Mouse (Mus musculus) cerebellum, postnatal 10 days (tissue): ENCODE data around the gene Tpi1.
A peak's percentile ranks its signal among the peaks of the same experiment; 100 is the strongest.
"Not testable (repeated sequence)": the region's sequence is repeated elsewhere in the genome, so short reads cannot be mapped to it uniquely, and the experiment has no call there.

ENCODE experiments used
- DNase-seq, 2 experiments: peaks; one replicate each; pipeline ENCODE4 v3.0.0; 2021; ENCODE audit warnings: mixed read lengths in 2 of 2

Tpi1 gene

GRCm38 (mm10) chr6:124829799-124830700 lies 16.0 kb upstream of the Tpi1 start:
- peak; percentile 94 to 95 for DNase-seq

GRCm38 (mm10) chr6:124828868-124829798 lies 15.0 kb upstream of the Tpi1 start, which contains the start of the genes Usp5 and Cdca3:
Gene Usp5 (minus strand): TSS chr6:124829484.
Gene Cdca3 (plus strand): TSS chr6:124829547.
- peak; percentile 98 to 99 for DNase-seq

GRCm38 (mm10) chr6:124828101-124828592 lies 14.1 kb upstream of the Tpi1 start:
- DNase-seq: peak; percentile 57 to 61

GRCm38 (mm10) chr6:124822049-124822448 lies 8.0 kb upstream of the Tpi1 start:
- no peak for DNase-seq

DNA sequence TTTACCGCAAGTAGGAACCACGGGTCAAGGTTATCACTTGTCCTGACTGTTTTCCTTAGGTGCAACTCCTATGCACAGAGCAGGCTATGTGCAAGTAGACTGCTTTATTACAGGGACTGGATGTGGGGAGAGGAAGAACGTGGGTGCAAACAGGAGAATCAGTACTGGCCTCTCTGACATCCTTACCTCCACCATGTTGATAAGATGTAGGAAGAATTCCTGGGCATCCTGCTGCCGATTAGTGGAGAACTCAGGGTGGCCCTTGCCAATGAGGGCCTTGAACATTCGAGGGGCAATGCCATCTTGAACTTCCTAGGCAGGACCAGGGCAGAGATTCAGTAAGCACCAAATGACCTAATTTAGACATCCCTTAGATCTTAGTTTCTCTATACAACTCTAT lies 6.8 kb upstream of the Tpi1 start:
- no peak for DNase-seq

DNA sequence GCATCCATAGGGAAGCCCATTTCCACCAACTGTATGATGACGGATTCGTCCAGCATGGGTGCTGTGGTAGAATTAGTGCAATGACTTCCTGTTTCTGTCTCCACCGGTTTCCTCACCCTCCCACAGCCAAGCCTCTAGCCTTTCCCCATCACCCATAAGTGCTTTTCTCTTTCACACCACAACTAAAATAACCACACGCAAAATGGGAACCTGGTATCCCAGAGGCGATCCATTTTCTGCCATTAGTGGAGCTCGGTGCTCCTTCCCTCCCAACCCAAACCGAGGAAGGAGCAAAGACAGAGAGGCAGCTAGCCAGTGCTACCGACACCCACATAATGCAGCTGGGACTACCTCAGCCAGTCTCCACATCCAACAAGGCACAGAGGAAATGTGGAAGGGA lies 3.9 kb upstream of the Tpi1 start:
- peak in 1 of 2 experiments; percentile 0 for DNase-seq

- DNase-seq: peak in 1 of 2 experiments; percentile 18
Measured at GRCm38 (mm10) chr6:124817563-124817962, 3.5 kb upstream of the Tpi1 start.

- peak in 1 of 2 experiments; percentile 1 for DNase-seq
Measured at GRCm38 (mm10) chr6:124817125-124817524, 3.0 kb upstream of the Tpi1 start.

DNA sequence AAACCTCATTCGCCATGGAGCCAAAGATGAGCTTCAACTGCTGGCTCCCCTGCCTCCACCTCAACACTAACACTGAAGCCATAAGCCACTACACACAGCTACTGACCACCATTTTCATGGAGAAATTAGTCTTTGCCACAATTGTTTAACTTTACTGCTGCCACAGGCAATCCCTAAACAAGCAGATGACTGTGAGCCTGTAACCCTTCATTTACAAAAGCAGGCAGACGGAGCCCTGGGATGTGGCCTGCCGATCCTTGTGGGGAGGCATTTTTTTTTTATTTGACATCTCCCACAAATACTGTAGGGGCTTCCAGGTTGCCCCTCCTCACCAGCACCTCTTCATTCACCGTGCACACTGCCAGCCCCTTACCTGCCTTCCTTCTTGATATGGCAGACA lies 2.5 kb upstream of the Tpi1 start:
- peak in 1 of 2 experiments; percentile 0 for DNase-seq

- DNase-seq: peak in 1 of 2 experiments; percentile 25
Measured at GRCm38 (mm10) chr6:124814858-124815774, 1.0 kb upstream of the Tpi1 start.

DNA sequence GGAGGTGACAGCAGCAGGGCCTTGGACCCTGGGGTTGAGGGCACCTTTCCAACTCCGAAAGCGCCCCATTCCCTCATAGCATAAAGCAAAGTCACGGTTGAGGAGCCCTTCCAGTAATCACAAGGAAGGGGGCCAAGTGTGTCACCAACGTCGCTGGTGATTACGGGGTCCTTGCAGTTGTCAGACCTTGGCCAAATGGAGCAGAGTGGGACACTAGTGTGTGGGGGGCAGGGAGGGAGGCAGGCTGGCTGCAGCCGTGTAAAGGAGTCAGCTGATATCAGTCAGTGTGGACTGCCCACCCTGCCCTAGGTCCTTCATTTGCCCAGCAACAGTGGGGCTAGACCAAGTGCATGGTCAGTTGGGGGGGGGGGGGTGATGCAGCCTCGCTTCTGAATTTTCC lies 352 bp upstream of the Tpi1 start:
- peak; percentile 80 to 87 for DNase-seq

GRCm38 (mm10) chr6:124813496-124813895 lies 600 bp downstream of the Tpi1 start:
- DNase-seq: peak; percentile 84 to 86

GRCm38 (mm10) chr6:124812848-124813247 lies 1.2 kb downstream of the Tpi1 start:
- peak in 1 of 2 experiments; percentile 37 for DNase-seq

- peak in 1 of 2 experiments; percentile 32 for DNase-seq
Measured at GRCm38 (mm10) chr6:124811701-124812560, 2.2 kb downstream of the Tpi1 start.

- no peak for DNase-seq
Measured at GRCm38 (mm10) chr6:124811403-124811665, 2.8 kb downstream of the Tpi1 start.

GRCm38 (mm10) chr6:124810566-124811402 lies 3.3 kb downstream of the Tpi1 start:
- not testable (repeated sequence) for DNase-seq

DNA sequence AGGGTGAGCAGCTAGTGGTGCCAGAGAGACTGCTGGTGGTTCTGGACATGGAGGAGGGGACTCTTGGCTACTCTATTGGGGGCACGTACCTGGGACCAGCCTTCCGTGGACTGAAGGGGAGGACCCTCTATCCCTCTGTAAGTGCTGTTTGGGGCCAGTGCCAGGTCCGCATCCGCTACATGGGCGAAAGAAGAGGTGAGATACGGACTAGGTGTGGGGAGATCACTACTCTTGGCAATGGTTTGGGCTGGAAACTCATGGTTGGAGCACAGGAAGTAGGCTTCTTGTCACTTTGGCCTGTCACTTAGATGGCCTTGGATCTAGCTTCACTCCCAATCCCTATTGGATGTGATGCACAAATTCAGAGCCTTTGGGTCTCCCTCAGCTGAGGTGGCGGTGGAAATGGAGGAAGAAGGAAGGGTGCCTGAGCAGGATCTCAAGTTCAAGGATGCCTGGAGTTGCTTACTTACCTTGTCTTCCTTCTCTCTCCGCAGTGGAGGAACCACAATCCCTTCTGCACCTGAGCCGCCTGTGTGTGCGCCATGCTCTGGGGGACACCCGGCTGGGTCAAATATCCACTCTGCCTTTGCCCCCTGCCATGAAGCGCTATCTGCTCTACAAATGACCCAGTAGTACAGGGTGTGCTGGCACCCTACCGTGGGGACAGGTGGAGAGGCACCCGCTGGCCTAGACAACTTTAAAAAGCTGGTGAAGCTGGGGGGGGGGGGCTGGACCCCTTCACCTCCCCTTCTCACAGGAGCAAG lies 4.1 kb downstream of the Tpi1 start:
- peak in 1 of 2 experiments; percentile 41 for DNase-seq

- peak; percentile 90 to 92 for DNase-seq
Measured at GRCm38 (mm10) chr6:124809052-124809774, 4.9 kb downstream of the Tpi1 start.
